Mouse (Mus musculus) spleen, adult 12 weeks (tissue): ENCODE results near the gene Ino80e.
A peak's percentile ranks its signal among the peaks of the same experiment; 100 is the strongest.

Source experiments
- DNase-seq: peaks from one replicate; pipeline ENCODE4 v3.0.0; 2022; ENCODE audit warnings: low spot score

Ino80e gene

DNA sequence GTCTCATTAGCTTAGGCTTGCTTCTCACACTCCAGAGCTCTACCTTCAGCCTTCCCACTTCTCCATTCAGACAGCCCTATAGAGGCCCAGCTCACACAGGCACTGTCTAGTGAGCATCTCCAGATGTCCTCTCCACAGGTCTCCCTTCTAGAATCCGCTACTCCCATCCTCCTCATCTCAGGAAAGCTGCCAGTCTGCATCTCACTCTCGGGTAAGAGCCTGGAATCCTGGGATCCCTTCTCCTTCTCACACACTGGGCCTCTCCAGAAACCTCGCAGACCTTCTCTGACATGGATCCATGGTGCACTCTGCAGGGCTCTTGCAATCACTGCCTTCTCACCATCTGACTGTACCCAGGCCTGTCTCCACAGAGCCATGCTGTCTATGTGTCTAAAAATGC, 6.5 kb downstream of the Ino80e start:
- DNase-seq: no peak

DNA sequence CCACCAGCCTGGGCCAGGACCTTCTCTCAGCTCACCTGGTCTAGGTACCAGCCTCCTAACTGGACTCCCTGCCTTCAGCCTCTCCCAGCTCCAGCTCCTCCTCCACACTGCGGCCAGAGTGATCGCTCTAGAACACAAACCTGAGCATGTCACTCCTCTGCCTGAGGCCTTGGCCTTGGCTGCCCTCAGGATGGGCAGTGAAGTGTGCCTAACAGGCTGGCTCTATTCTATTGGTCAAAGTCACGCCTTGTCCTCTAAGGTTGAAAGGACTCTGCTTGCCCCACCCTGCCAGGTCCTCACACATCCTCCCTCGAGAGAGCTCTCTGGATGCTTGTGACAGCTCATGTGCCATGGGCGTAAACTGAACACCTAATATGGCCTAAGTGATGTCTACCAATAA, 8.7 kb downstream of the Ino80e start:
- no peak for DNase-seq

DNA sequence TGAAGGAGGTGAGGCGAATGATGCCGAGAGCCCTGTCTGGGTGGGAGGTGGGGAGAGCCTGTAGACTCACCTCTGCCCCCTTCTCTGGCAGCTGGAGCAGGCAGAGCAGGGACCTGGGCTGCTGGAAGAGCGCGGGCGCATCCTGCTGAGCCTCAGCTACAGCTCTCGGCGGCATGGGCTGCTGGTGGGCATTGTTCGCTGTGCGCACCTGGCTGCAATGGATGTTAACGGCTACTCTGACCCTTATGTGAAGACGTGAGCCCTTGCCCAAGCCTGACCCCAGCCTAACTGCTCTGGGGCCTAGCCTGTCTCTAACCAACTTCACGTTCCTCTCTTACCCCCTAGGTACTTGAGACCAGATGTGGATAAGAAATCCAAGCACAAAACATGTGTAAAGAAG, 11.0 kb downstream of the Ino80e start:
- DNase-seq: no peak

DNA sequence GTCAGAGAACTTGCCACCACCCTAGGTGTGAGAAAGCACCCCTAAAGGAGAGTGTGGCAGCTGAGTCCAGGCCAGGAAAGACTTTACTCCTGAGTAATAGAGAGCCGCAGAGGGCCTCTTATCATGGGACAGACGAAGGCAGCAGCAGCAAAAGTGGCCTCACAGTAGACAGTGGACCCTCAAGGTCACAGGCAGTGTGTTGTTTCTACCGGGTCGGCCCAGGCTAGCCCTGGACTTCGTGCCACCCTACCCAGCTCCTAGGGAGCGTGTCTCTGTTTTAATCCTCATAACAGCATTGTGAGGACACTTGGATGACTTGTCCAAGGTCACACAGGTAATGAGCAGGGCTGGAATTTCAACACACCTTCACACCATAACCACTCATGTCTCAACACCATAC, 12.0 kb downstream of the Ino80e start:
- no peak for DNase-seq

DNA sequence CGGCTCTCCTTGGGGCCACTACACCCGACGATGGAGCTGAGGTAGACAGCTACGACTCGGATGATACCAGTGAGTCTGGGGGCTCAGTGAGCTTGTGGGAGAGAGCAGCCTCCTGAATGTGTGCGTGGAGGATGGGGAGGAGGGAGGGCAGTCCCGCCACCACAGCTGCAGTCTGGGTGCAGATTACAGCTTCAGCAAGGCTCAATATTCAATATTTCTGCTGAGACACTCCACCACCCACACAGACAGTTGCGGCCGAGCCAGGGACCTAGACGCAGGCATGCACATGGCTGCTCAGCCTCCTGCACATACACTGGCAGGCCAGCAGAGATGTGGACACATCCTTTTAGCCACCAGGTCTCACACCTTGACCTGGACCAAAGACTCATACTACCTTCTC, 13.4 kb downstream of the Ino80e start:
- DNase-seq: no peak

DNA sequence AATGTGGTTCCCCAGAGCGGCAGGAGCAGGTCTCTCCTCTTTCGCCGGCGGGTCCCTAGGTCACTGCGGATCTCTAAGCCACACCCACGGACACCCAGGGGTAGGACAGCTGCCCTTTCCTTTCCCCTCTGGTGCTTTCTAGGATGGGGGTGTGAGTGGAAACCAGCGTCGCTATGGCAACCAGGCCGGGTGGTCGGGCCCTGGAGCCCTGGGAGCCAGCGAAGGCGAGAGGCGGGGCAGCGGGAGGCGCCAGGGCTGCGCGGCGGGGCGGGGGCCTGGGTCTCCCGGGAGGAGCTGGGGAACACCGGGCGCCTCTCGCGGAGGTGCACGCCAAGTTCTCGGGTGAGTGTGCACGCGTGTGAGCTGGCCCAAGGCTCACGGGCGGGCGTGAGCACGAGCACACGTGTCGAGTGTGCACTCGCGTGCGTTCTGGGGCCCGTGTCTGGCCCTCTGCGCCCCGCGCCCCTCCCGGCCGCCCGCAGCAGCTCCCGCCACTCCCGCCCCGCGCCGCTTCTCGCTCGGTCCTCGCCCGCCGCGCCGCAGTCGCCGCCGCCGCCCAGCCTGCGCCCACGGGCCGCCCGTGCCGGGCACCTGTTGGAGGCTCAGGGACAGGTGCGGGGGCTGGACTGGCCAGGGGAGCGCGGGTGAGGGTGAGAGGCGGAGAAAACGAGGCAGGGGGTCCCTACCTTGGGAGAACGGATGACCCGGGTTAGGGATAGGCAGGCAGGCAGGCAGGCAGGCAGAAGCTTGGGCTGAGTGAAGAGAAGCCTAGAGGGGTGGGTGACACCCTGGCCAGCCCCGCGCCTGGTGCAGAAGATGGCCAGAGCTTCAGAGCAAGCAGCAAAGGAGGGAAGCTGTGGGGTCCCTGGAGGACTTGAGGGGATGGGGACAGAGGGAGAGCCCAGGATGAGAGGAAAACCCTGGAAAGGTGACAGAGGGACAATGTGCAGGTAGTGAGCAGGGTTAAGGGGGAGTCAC, 14.5 kb downstream of the Ino80e start:
- no peak for DNase-seq

DNA sequence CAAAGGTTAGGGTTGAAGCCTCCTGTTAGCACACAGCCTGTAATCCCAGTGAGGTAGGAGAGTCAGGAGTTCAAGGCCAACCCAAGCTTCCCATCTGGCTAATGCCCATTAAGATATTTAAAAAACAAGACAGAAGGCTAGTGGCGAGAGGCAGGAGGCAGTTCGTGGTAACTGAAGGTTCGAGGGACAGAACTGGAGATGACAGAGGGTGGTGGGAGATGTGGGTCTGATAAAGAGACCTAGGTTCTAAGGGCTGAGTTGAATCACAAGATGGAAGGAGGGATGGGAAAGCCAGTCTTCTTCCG, 15.1 kb downstream of the Ino80e start, which contains the start of gene Doc2a:
Gene Doc2a (plus strand): TSS at position 301 of the 305 bp plus-strand sequence.
- DNase-seq: no peak

DNA sequence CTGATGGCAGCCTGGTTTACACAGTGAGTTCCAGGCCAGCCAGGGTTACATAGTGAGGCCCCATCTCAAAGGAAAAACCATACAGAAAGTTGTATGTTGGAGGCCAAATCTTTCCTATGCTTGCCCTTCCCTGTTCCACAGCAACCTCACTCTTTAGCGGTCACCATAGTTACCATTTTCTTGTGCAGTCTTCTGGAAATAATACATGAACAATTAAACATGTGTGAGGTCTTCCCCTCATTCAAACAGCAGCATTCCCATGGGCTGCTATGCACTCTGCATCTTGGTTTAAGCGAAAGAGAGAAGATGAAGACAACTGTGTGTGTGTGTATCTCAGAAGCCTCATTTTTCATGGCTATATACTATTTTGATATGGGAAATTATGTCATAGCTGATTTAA, 16.7 kb downstream of the Ino80e start:
- no peak for DNase-seq

DNA sequence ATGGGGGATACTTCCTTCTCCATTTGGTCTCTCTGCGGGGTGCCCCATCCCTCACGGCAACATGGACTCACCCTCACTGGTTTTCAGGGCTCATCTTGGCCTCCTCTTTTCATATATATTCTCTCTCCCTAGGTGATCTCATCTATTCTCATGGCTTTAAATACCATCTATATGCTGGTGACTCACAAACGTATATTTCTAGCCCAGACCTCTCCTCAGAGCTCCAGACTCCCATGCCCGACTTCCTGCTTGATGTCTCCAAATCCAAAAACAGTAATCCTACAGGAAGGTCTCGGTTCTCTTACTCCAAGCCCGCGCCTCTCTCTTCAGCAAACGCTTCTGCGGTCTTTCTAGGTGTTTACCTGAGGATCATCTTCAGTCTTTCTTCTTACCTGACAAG, 18.9 kb downstream of the Ino80e start:
- DNase-seq: no peak

DNA sequence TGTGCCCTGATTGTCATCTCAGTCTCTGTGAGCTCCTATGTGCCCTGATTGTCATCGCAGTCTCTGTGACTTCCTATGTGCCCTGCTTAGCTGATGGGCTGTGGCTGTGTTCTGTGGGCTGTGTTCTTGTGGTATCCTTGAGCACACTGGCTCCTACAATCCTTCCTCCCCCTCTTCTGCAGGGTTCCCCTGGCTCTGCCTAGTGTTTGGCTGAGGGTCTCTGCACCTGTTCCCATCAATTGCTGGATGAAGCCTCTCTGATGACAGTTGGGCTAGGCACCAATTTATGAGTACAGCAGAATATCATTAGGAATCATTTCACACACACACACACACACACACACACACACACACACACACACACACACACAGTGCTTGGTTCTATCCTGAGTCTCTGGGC, 28.9 kb downstream of the Ino80e start:
- no peak for DNase-seq

DNA sequence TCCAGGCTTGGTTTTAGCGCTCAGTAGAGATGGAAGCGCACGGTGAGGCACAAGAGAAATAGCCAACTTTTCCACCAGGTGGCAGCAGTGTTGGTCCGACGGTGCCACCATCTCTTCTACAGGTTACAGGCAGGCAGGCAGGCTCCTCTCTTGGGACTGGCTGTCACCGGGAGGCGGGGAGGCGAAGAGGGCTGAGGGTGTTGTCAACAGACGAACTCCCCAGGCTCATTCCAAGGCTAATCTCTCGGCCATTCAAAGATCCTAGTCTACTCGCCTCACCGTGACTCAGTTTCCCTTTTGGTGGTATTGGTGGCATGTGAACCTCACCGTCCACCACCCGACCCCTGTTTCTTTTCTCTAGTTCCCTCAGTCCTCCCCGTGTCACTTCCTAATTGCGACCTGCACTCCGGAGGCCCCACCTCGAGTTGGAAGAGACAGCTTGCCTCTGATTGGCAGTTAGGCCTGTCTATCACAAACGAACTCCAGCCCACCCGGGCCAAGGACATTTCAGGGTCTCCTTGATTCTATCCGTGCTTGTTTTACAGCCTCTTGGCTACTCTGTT, 30.1 kb downstream of the Ino80e start:
- peak; percentile 60 for DNase-seq

DNA sequence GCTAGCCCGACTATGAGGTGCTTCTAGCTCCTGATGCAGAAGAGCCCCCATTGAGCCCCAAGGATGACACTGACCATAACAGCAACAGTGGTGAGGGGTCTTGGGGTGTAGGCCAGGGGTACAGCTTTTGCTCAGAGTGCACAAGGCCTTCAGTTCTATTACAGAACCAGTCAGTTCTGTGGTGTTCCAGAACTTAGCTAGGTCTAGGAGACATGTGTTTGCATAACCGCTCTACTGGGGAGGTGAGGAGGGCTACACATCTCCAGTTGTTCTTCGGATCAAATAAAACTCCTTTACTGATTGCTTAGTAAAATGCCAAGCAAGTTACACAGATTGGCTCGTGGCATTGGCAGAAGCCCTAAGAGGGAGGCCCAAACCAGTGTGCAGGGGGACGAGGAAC, 30.6 kb downstream of the Ino80e start, which contains the start of gene 4930451I11Rik:
Gene 4930451I11Rik (minus strand): TSS at position 101 of the 400 bp plus-strand sequence.
- DNase-seq: no peak

DNA sequence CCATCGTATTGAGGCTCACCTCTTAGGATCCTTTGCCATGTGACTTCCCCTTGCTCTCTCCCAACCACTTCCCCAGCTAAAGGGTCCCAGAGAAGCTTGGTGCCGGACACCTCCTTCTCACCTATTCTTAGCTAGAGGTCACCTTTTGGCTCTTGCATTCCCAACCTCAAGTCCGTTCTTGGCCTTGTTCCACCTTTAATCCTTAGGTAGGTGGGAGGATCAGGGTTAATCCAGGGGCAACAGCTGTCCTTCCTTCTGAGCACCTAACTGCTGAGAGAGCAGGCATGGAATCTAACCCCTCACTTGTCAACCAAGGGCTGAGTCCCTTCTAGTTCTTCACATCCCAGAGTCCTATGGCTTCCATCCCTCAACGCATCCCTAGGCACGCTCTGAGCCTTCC, 36.2 kb downstream of the Ino80e start:
- no peak for DNase-seq

DNA sequence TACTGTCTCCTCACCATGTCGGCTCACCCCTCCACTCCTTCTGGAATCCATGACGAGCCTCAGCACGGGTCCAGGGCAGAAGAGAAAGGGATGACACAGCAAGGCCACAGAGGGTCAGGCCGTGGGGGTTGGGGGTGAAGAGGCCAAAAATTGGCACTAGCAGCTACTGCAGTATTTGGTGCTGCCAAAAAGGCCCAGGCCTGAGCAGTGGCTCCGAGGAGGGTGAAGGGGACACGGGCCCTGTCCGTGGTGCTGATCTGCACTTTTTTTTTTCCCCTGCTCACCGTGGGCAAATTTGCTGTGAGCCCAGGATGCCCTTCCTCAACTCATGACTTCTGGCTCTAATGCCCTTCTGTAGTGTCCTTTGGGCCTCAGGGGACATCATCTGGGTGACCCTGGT, 36.8 kb downstream of the Ino80e start:
- DNase-seq: no peak

DNA sequence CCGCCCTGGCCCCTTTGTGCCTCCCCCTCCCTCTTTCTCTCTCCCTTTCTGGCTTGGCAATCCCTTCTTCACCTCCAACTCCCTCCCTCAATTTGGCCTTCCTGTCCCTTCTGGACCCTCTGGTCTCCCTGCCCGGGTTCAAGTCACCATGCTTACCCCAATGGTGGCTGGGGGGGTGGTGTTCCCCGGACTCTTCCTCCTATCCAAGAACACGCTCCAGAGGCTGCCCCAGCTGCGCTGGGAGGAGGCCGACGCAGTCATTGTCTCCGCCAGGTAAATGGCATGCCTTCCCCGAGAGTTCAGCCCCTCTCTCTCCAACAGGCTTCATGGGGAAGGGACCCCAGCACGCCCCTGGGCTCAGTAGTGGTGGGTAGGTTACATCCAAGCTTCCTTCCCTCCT, 38.2 kb downstream of the Ino80e start:
- no peak for DNase-seq

DNA sequence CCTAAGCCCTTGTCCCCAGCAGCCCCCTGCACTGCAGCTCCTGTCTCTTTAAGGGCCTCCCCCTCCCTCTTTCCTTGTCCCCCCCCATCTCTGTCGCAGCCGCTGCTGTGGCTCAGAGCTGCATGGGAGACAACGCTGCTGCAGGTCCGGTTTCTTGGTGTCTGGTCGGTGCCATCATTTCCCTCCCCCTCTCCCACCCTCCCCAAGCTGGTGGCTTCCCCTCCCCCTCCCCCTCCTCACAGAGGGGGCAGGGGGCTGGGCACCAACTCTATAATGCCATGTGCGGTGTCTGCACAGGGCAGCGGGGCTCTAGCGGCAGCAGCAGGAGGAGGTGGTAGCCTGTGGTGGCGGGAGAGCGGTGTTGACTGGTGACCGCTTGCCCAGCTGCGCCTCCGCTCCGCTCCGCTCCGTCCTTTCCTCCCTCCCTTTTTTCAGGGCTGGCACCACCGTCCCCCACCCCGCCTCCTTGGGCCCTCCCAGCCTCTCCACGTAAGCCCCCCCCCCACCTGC, 38.9 kb downstream of the Ino80e start:
- DNase-seq: no peak

DNA sequence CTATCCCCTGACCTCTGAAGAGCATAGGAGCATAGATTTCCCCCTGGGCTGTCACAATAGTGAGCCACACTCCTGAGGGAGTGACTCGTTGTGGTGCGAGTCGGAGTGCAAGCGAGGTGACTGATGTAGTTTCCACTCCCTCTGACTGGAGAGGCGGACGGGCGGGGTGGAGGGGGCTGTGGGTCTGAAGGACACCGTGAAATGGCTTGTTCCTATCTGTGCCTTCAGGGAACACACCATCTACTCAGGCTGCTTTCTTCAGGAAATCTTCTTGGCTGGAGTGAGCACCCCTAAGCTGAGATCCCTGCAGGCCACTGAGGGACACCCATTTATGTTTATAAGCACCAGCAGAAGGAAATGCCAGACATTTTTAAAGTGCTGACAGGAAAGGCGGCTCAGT, 39.4 kb downstream of the Ino80e start:
- DNase-seq: no peak

DNA sequence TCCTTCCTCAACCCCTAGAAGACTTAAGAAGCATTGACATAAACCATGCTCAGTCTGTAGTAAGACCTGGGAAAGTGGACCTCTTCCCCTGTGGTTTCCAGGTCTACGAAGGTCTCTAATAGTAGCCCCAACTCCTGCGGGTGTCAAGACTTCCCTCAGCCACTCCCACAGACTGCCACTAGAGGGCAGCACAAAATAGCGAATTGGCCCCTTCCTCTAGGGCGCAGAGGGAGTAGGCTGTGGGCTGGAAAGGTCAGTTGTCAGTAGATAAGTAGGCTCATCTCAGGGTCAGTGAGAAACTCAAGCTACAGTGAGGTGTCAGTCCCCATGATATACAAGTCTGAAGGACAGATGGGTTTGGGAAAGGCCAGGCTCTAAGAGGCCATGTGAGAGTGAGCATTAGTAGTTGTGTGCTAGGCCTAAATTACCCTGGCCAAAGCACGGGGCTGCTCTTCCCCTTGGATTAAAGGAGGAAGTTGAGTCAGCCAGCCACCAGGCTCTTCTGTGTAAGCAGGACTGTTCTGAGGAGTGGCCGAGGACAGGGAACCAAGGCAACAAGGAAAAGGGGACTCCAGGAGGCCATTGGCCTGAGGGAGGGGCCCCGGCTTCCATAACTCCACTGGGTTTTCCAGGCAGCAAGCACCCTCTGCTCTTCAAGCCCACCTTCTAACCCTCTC, 40.2 kb downstream of the Ino80e start:
- peak; percentile 63 for DNase-seq

DNA sequence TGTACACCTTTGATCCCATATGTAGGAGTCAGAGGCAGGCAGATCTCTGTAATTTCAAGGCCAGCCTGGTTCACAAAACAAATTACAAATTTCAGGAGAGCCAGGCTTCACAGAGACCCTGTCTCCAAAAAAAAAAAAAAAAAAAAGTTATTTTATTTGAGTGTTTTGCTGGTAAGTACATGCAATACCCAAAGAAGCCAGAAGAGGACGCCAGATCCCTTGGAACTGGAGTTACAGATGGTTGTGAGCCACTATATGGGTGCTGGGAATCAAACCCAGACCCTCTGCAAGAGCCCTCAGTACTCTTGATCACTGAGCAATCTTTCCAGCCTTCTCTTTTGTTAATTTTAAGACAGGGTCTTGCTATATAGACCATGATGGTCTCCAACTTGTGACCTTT, 43.4 kb downstream of the Ino80e start:
- no peak for DNase-seq

DNA sequence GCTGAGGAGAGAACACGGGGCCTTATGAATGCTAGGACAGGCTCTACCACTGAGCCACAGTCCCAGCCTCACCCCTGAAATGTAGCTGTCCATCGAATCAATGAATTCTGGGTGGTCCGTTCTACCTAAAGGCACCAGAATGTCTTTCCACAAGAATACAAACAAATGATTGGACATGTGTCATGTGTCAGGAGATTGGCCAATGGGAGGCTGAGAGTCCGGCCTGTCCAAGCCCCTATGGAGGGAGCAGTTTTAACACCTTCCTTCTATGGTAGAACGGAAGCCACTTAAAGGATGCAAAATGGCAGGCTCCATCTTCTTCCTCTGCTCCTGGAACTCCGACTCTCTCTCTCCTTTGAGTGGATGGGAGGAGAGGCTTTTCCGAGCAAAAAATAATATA, 44.6 kb downstream of the Ino80e start:
- no peak for DNase-seq

DNA sequence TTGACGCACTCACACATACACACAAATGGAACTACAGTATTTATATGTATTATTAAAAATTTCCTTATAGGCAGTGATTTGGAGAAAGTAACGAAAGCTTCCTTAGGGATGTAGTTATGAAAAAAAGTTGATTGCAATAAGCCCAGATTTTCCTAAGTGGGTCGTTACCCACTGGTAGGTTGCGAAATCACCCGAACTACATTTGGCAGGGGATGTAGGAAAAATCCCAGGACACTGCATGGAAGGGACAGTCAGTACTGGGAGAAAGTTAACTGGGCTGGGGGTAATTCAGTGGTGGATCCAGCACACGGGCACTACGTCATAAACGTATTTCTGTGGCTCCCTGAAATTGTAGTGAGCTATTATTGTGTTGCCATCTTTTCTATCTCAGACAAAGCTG, 45.7 kb downstream of the Ino80e start:
- DNase-seq: no peak

DNA sequence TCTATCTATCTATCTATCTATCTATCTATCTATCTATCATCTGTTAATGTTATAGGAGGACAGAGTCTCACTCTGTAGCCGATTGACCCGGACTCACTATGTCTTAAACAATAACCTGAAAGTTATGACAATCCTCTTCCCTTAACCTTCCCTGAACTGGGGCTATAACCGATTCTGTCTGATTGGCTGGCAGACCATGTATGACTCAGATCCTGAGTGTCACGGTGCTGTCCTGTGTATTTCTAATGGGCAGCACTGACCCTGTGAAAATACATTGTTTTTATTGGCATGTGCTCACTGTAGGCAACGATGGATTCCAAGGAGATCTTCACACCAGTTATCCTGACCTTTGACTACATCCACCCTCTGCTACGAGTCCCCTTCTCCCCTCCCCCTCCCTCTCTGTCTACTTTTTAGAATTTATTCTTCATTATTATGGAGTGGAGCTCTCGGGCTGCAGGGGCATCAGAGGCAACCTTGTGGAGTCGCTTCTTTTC, 46.4 kb downstream of the Ino80e start:
- no peak for DNase-seq
